Mouse (Mus musculus) E14TG2a.4 (cell line): Measurements from ENCODE around the gene Als2cl.

Experiments
- H3K27me3 ChIP-seq: 2 replicates; pipeline ENCODE4 v1.6.1; 2014; ENCODE audit warnings: low read length, control low read depth; ENCODE audit not compliant: insufficient read depth
- H3K36me3 ChIP-seq: 2 replicates; pipeline ENCODE4 v1.6.1; 2014; ENCODE audit warnings: low read length, control low read depth; ENCODE audit not compliant: insufficient read depth
- H3K4me1 ChIP-seq: replicated peaks from 2 replicates; pipeline ENCODE4 v1.6.1; 2014; ENCODE audit warnings: low read depth, low read length, control low read depth
- H3K4me3 ChIP-seq: replicated peaks from 2 replicates; pipeline ENCODE4 v1.5.1; 2014; ENCODE audit warnings: mild to moderate bottlenecking, low read length
- H3K9me3 ChIP-seq: 2 replicates; pipeline ENCODE4 v1.6.1; 2014; ENCODE audit warnings: low read length, control low read depth
- CTCF ChIP-seq: conservative IDR thresholded peaks from 2 replicates; pipeline ENCODE4 v1.5.1; 2014; ENCODE audit warnings: low read length
- NANOG ChIP-seq: IDR thresholded peaks from 2 replicates; pipeline ENCODE4 v1.6.1; 2014; ENCODE audit warnings: borderline replicate concordance, low read length, mixed read lengths
- POU5F1 ChIP-seq: IDR thresholded peaks from 2 replicates; pipeline ENCODE4 v1.6.1; 2014; ENCODE audit warnings: low read length, borderline replicate concordance

Gene Als2cl

DNA sequence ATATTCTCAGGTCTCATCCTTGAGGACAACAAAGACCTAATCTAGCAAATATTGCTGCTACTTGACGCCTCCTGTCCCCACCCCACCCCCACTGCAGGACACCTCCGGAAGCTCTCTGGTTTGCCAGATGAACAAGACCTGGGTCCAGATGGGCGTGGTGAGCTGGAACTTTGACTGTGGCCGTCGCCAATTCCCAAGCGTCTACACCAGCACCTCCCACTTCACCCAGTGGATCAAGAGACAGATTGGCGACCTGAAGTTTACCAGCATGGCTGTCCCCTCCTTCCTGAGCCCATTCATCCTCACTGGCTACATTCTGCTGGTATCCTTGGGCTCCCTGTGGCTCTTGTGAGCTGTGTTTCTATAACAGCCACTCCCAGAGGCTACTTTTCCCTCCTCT is 23.8 kb upstream of the Als2cl start:
- H3K4me3 ChIP-seq = no peak overlapping the region
- TF ChIP-seq NANOG (no peak), POU5F1 (no peak), CTCF (no peak)
- H3K4me1 ChIP-seq = peaks cover 60% of the 10 kb centered on the region
- peaks cover 40% of the 10 kb centered on the region for H3K27me3 ChIP-seq
- no peaks in the 10 kb centered on the region for H3K36me3 ChIP-seq
- no peaks in the 10 kb centered on the region for H3K9me3 ChIP-seq

DNA sequence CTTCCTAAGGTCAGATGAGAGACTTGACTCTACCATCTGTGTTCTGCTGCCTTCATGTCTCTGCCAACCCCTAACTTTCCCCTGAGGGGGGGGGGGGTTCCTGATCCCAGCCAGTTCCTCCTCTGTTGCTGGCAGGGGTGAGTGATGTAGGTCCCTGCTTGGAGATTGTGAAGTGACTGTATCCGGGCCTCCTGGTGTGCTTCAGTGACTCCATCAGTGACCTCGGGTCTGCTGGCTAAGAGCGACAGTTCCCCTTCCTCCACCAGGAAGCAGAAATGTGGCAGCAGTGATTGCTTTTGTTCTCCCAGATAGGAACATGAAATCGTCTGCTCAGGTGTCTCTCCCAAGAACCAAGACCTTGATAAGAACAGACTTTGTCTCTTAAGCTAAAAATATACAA is 22.8 kb upstream of the Als2cl start:
- TF ChIP-seq CTCF = no peak
- no peak for TF ChIP-seq POU5F1
- TF ChIP-seq NANOG = no peak

DNA sequence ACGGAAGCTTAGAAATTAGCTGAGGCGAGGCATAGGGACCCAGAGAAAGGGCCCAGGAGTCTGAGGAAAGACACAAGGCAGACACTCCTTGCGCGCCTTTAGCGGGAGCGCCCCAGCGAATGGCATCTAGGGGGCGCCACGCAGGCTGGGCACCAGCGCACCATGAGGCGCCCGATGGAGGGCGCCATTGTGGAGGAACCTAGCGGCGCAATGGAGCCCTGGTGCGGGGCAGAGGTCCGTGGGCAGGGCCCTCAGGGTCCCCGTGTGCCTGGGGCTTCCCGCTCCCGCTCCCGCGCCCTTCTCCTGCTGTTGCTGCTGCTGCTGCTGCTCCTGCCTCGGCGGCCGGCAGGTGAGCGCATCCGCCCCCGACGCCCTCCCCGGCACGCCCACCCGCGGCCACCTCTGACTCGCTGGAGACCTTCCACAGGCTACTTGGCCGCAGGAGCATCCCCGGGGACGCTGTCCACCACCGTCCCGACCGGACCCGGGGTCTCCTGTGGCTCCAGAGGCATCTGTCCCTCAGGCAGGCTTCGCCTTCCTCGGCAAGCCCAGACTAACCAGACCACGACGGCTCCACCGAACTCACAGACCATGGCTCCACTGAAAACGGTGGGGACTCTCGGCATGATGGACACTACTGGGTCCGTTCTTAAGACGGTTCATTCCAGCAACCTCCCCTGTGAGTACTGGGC is 21.7 kb upstream of the Als2cl start, which contains the start of gene Prss50:
TSS of gene Prss50 (plus strand) at position 187 of the 692 bp plus-strand sequence.
- peaks cover 69% of the 10 kb centered on the region for H3K4me1 ChIP-seq
- H3K9me3 ChIP-seq = no peaks in the 10 kb centered on the region
- no peaks in the 10 kb centered on the region for H3K36me3 ChIP-seq
- peak within 1 kb of the TSS; percentile 82 for H3K4me3 ChIP-seq
- TF ChIP-seq CTCF (peak; percentile 59), POU5F1 (no peak), NANOG (no peak)
- H3K27me3 ChIP-seq = peaks cover 39% of the 10 kb centered on the region

More for the DNA sequence above, 22.8 kb upstream of the Als2cl start:
- H3K9me3 ChIP-seq = no peaks in the 10 kb centered on the region
- no peaks in the 10 kb centered on the region for H3K36me3 ChIP-seq
- H3K4me3 ChIP-seq = no peak overlapping the region
- peaks cover 67% of the 10 kb centered on the region for H3K4me1 ChIP-seq
- peaks cover 39% of the 10 kb centered on the region for H3K27me3 ChIP-seq

DNA sequence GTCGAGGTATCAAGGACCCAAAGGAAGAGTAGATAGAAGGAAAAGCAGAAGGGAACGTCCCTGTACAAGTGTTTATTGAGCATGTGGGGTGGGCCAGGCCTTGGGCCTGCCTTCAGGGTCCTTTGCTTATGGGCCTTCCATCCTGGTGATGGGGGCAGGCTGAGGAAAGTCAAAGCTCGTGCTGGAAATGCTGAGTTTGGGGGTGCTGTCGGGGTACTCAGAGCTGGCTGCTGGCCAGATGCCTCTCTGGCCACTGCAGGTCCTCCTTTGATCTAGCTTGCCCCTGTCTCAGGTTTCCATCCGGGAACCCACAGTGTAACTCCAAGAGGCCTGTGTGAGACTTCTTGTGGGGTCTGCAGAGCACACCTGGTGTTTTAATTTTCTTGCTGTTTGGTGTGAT is 21.1 kb upstream of the Als2cl start:
- H3K4me1 ChIP-seq = peaks cover 73% of the 10 kb centered on the region
- H3K36me3 ChIP-seq = no peaks in the 10 kb centered on the region
- peak overlapping the region; percentile 82 for H3K4me3 ChIP-seq
- TF ChIP-seq NANOG (no peak), CTCF (no peak), POU5F1 (no peak)
- H3K9me3 ChIP-seq = no peaks in the 10 kb centered on the region
- peaks cover 39% of the 10 kb centered on the region for H3K27me3 ChIP-seq

DNA sequence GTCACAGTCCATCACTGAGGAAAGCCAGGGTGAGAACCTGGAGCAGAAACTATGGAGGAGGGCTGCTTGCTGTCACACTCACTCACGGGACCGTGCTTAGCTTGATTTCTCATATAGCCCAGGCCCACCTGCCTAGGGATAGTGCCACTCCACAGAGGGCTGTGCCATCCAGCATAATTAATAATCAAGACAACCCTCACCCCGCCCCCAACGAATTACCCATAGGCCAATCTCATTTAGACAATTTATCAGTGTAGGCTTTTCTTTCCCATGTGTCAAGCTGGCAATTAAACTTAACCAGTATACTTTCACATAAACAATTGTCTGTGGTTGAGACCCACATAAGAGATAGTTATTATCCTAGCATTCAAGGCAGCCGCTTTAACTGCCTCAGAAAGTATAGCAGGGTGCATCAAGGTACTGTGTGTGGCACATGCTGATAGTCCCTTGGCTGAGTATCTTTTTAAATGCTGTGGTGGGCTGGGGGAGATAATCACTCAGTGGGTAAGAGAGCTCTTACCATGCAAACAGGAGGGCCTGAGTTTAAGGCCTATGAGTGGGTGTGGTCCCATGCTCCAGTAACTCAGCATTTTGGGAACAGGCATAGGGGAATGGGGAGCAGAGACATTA is 20.6 kb upstream of the Als2cl start:
- Histone ChIP-seq H3K4me1 (peaks cover 72% of the 10 kb centered on the region), H3K36me3 (no peaks in the 10 kb centered on the region), H3K4me3 (no peak overlapping the region), H3K9me3 (no peaks in the 10 kb centered on the region), H3K27me3 (peaks cover 39% of the 10 kb centered on the region)
- TF ChIP-seq NANOG (no peak), POU5F1 (no peak), CTCF (no peak)

DNA sequence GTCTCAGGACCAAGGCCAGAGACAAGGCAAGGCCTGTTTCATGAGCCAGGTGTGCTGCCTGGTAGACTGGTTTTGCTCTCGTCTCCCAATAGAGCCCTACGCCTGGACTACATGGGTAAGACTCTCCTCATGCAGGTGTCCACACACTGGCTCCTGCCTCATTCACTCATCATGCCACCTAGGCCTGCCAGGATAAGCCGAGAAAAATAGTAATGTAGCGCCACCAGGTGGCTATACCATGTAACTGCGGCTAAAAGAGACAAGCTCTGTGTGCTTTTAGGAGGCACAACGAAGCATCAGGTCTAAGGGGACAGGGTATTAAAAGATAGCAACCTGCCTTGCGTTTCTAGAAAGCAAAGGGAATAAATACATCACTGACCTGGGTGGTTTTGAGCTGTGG is 8.6 kb upstream of the Als2cl start:
- Histone ChIP-seq H3K9me3 (no peaks in the 10 kb centered on the region), H3K36me3 (no peaks in the 10 kb centered on the region), H3K27me3 (peaks cover 26% of the 10 kb centered on the region), H3K4me3 (no peak overlapping the region), H3K4me1 (peaks cover 25% of the 10 kb centered on the region)
- TF ChIP-seq CTCF (peak; percentile 96), NANOG (no peak), POU5F1 (no peak)

DNA sequence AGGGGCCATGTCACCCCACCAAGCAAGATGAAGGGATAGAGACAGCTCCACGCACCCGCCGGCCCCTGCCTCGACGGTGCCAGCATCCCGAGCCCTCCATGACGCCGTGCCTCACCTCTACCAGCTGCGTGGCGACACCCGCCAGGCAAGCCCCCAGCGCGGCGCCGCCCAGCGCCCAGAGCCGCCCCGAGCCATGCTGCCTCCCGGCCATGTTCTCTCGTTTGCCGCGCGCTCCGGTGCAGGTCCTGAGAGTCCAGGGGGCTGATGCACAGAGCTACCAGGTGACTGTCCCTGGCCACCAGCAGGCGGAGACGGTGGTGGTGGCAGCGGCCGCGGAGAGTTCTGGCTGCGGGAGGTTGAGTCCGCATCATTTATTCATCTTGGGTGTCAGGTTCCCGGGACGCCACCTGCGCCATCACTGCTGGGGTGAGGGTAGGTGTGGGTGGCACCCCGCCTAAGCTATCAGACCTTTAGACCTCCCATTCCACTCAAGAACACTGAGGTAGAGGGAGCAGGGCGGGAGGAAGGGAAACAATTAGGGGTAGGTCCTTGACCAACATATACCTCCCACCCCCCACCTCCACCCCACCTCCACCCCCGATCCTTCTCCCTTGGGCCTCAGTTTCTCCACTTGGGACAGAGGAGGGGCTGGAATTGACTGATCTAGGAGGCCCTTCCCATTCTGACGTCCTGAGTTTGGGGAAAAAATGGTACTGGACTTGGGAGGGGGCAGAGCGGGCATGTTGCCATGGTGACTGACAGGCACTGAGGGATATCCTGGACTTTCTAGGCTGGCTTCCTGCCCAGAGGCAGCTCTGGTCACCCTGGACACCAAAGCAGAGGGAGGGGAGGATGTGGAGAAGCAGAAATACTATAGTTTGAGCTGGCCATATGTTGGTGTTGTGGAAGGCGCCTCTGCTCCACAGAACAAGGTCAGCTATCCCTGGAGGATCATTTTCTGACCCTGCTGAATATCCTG is 5.7 kb upstream of the Als2cl start:
- Histone ChIP-seq H3K4me3 (peak overlapping the region; percentile 77), H3K4me1 (peaks cover 26% of the 10 kb centered on the region), H3K36me3 (no peaks in the 10 kb centered on the region), H3K9me3 (no peaks in the 10 kb centered on the region), H3K27me3 (peaks cover 48% of the 10 kb centered on the region)
- no peak for TF ChIP-seq NANOG

DNA sequence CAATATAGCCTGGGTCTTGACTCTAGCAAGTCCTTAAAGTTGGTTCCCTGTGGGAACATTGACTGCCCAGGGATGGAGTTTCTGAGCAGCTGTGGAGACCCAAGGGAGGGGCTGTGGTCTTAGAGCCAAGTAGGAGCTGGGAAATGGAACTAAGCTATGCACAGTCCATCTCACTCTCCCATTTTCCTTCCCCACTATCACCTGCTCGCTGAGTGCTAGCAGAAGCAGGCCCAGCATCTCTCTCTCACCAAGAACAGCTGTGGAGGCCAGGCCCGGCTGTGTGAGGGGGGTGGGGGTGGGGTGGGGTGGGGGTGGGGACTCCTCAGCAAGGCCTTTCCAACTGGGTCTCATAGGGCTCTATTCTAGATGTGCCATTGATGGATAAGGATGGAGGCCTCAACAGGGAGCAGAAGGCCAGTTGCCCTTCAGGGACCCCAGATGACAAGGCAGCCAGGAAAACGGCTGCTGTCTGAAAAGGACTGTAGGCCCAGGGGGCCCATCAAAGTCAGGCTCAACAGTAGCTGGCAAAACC is 4.9 kb upstream of the Als2cl start:
- TF ChIP-seq POU5F1 (no peak), CTCF (no peak), NANOG (no peak)
- peaks cover 55% of the 10 kb centered on the region for H3K27me3 ChIP-seq
- H3K9me3 ChIP-seq = no peaks in the 10 kb centered on the region
- no peak overlapping the region for H3K4me3 ChIP-seq
- H3K36me3 ChIP-seq = no peaks in the 10 kb centered on the region
- H3K4me1 ChIP-seq = peaks cover 33% of the 10 kb centered on the region
